Mouse (Mus musculus) CH12.LX (cell line): ENCODE results near the gene Gria1.

ENCODE experiments used
- BHLHE40 ChIP-seq: IDR thresholded peaks from 2 replicates; pipeline ENCODE4 v1.6.1; 2011; ENCODE audit warnings: mild to moderate bottlenecking, low read depth, low read length, improper control_type of control experiment
- CHD1 ChIP-seq: IDR thresholded peaks from 2 replicates; pipeline ENCODE4 v1.6.1; 2012; ENCODE audit warnings: low read depth, low read length, improper control_type of control experiment, inconsistent platforms
- CTCF ChIP-seq, 2 experiments: IDR thresholded peaks in 1 of 2; conservative IDR thresholded peaks in 1 of 2; 2 replicates each; pipeline ENCODE4 v1.5.1; 2011 to 2012; ENCODE audit warnings: low read depth in 2 of 2, low read length in 2 of 2, improper control_type of control experiment in 1 of 2, inconsistent platforms in 1 of 2, mild to moderate bottlenecking in 1 of 2, moderate library complexity in 1 of 2
- EP300 ChIP-seq: IDR thresholded peaks from 2 replicates; pipeline ENCODE4 v1.6.1; 2011; ENCODE audit warnings: low read length, improper control_type of control experiment
- GABPA ChIP-seq: IDR thresholded peaks from 2 replicates; pipeline ENCODE4 v1.6.1; 2012; ENCODE audit warnings: low read depth, low read length, improper control_type of control experiment, inconsistent platforms; ENCODE audit not compliant: insufficient replicate concordance
- MXI1 ChIP-seq: IDR thresholded peaks from 2 replicates; pipeline ENCODE4 v1.6.1; 2011; ENCODE audit warnings: mild to moderate bottlenecking, low read depth, low read length, improper control_type of control experiment
- POLR2A ChIP-seq: IDR thresholded peaks from 2 replicates; pipeline ENCODE4 v1.6.1; 2011; ENCODE audit warnings: low read depth, mild to moderate bottlenecking, improper control_type of control experiment, low read length
- POLR2AphosphoS2 ChIP-seq: IDR thresholded peaks from 2 replicates; pipeline ENCODE4 v1.6.1; 2011; ENCODE audit warnings: low read depth, low read length, improper control_type of control experiment
- USF2 ChIP-seq: conservative IDR thresholded peaks from 2 replicates; pipeline ENCODE4 v1.6.1; 2011; ENCODE audit warnings: low read depth, low read length, improper control_type of control experiment
- ZMIZ1 ChIP-seq: IDR thresholded peaks from 2 replicates; pipeline ENCODE4 v1.6.1; 2012; ENCODE audit warnings: low read depth, mild to moderate bottlenecking, inconsistent platforms, low read length, improper control_type of control experiment

DNA sequence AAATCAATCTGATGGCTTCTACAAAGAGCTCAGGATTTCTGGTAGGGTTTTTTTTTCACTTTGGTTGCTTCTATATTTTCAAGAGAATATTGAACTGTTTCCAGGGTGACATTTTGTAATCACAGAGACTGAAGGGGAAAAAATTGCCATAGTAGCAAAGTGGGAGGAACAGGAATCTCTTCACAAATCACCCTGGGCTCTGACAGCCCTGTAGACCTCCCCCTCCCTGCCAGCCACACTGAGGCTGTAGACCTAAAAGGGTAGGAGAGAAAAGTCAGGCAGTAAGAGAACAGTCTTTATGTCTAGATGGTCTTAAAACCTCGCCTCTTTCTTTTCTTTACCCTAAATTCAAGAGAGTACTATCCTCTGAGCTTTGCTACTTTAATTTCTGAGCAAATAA lies 38.4 kb upstream of the Gria1 start:
- no peak for TF ChIP-seq CTCF (conservative IDR thresholded peaks at IDR 0.05 in 1 of 2, IDR thresholded peaks at IDR 0.05 in 1 of 2; ENCODE audit: low read depth in 2 of 2, low read length in 2 of 2)
- no peak for TF ChIP-seq BHLHE40
- no peak for TF ChIP-seq POLR2A
- no peak for TF ChIP-seq EP300
- TF ChIP-seq CHD1: no peak
- TF ChIP-seq GABPA: no peak
- TF ChIP-seq MXI1: no peak
- no peak for TF ChIP-seq USF2
- TF ChIP-seq POLR2AphosphoS2: no peak
- TF ChIP-seq ZMIZ1: no peak
